Mouse (Mus musculus): ENCODE results near the gene Hlf. TPM values are rescaled to one million over a fixed set of nuclear protein-coding genes. Genes with fewer than 3 reads are reported as not detected.

Hlf gene
- polyA plus RNA-seq, 1 experiment from 2014 or later: 0.81 TPM

- WGBS: under 1% methylated on average over 36 of the region's 36 CpGs
- no peaks in the 10 kb centered on the region for H3K36me3 ChIP-seq (ENCODE audit: control insufficient read depth, insufficient read depth)
- no peak overlapping the region for H3K27ac ChIP-seq (ENCODE audit: low read depth, low read length)
- H3K9ac ChIP-seq (ENCODE audit: low read depth, low read length): peak overlapping the region; percentile 31; the same call in 1 of the 2 replicates
- no peak for ATAC-seq
- H3K9me3 ChIP-seq (ENCODE audit: control insufficient read depth): no peaks in the 10 kb centered on the region
- peak overlapping the region; percentile 87 for H3K4me2 ChIP-seq (replicated peaks; ENCODE audit: low read depth)
- no peak for TF ChIP-seq CTCF (IDR thresholded peaks at IDR 0.05; ENCODE audit: low read depth)
- peak overlapping the region; percentile 48 for H3K4me3 ChIP-seq (ENCODE audit: low read depth, low read length)
- peaks cover 37% of the 10 kb centered on the region for H3K27me3 ChIP-seq (replicated peaks; ENCODE audit: control insufficient read depth, insufficient read depth, low read length)
- H3K4me1 ChIP-seq (replicated peaks; ENCODE audit: control insufficient read depth, insufficient read depth, low read length): peaks cover 5% of the 10 kb centered on the region; the same call in 1 of the 2 replicates
Measured at GRCm38 (mm10) chr11:90389174-90389901, 1.4 kb downstream of the Hlf start.

- 72% methylated on average over 32 of the region's 32 CpGs for WGBS
- H3K27ac ChIP-seq (ENCODE audit: low read depth, low read length): no peak overlapping the region
- no peak for TF ChIP-seq CTCF (IDR thresholded peaks at IDR 0.05; ENCODE audit: low read depth)
- ATAC-seq: no peak
- H3K9ac ChIP-seq (ENCODE audit: low read depth, low read length): no peak overlapping the region
- H3K4me2 ChIP-seq (replicated peaks; ENCODE audit: low read depth): no peak overlapping the region
- no peaks in the 10 kb centered on the region for H3K9me3 ChIP-seq (ENCODE audit: control insufficient read depth)
- no peaks in the 10 kb centered on the region for H3K36me3 ChIP-seq (ENCODE audit: control insufficient read depth, insufficient read depth)
- peaks cover 5% of the 10 kb centered on the region; the same call in 1 of the 2 replicates for H3K4me1 ChIP-seq (replicated peaks; ENCODE audit: control insufficient read depth, insufficient read depth, low read length)
- peaks cover 37% of the 10 kb centered on the region for H3K27me3 ChIP-seq (replicated peaks; ENCODE audit: control insufficient read depth, insufficient read depth, low read length)
- H3K4me3 ChIP-seq (ENCODE audit: low read depth, low read length): no peak overlapping the region
Measured at GRCm38 (mm10) chr11:90387501-90388440, 2.9 kb downstream of the Hlf start.

GRCm38 (mm10) chr11:90382005-90382611 lies 8.6 kb downstream of the Hlf start:
- Histone ChIP-seq H3K9ac (ENCODE audit: low read depth, low read length) (no peak overlapping the region), H3K4me1 (replicated peaks; ENCODE audit: control insufficient read depth, insufficient read depth, low read length) (no peaks in the 10 kb centered on the region), H3K4me2 (replicated peaks; ENCODE audit: low read depth) (0 out of 2 replicates have a peak overlapping the region, but pooled peaks have one; percentile 14), H3K4me3 (ENCODE audit: low read depth, low read length) (no peak overlapping the region), H3K36me3 (ENCODE audit: control insufficient read depth, insufficient read depth) (no peaks in the 10 kb centered on the region), H3K27me3 (replicated peaks; ENCODE audit: control insufficient read depth, insufficient read depth, low read length) (peaks cover 14% of the 10 kb centered on the region; the same call in 1 of the 2 replicates), H3K9me3 (ENCODE audit: control insufficient read depth) (no peaks in the 10 kb centered on the region), H3K27ac (ENCODE audit: low read depth, low read length) (no peak overlapping the region)
- ATAC-seq: peak; percentile 33; the same call in 1 of the 2 replicates
- WGBS: 23% methylated on average over 6 of the region's 6 CpGs
- TF ChIP-seq CTCF (IDR thresholded peaks at IDR 0.05; ENCODE audit: low read depth): no peak

- H3K4me1 ChIP-seq (replicated peaks; ENCODE audit: control insufficient read depth, insufficient read depth, low read length): no peaks in the 10 kb centered on the region
- peaks cover 10% of the 10 kb centered on the region; the same call in 1 of the 2 replicates for H3K27me3 ChIP-seq (replicated peaks; ENCODE audit: control insufficient read depth, insufficient read depth, low read length)
- H3K4me3 ChIP-seq (ENCODE audit: low read depth, low read length): no peak overlapping the region
- no peak overlapping the region for H3K9ac ChIP-seq (ENCODE audit: low read depth, low read length)
- no peak overlapping the region for H3K4me2 ChIP-seq (replicated peaks; ENCODE audit: low read depth)
- TF ChIP-seq CTCF (IDR thresholded peaks at IDR 0.05; ENCODE audit: low read depth): peak; percentile 55
- ATAC-seq: no peak
- no peak overlapping the region for H3K27ac ChIP-seq (ENCODE audit: low read depth, low read length)
- no peaks in the 10 kb centered on the region for H3K9me3 ChIP-seq (ENCODE audit: control insufficient read depth)
- WGBS: 60% methylated on average over 5 of the region's 5 CpGs
- H3K36me3 ChIP-seq (ENCODE audit: control insufficient read depth, insufficient read depth): no peaks in the 10 kb centered on the region
Measured at GRCm38 (mm10) chr11:90381113-90381512, 9.6 kb downstream of the Hlf start.

GRCm38 (mm10) chr11:90380131-90380685 lies 10.5 kb downstream of the Hlf start:
- Histone ChIP-seq H3K4me2 (replicated peaks; ENCODE audit: low read depth) (no peak overlapping the region), H3K36me3 (ENCODE audit: control insufficient read depth, insufficient read depth) (no peaks in the 10 kb centered on the region), H3K4me3 (ENCODE audit: low read depth, low read length) (no peak overlapping the region), H3K27ac (ENCODE audit: low read depth, low read length) (no peak overlapping the region), H3K9ac (ENCODE audit: low read depth, low read length) (no peak overlapping the region), H3K27me3 (replicated peaks; ENCODE audit: control insufficient read depth, insufficient read depth, low read length) (peaks cover 4% of the 10 kb centered on the region; the same call in 1 of the 2 replicates), H3K9me3 (ENCODE audit: control insufficient read depth) (no peaks in the 10 kb centered on the region), H3K4me1 (replicated peaks; ENCODE audit: control insufficient read depth, insufficient read depth, low read length) (no peaks in the 10 kb centered on the region)
- no peak for TF ChIP-seq CTCF (IDR thresholded peaks at IDR 0.05; ENCODE audit: low read depth)
- WGBS: 89% methylated on average over 10 of the region's 10 CpGs
- ATAC-seq: no peak

Measured in intestine, postnatal 0 days (tissue).